Mouse (Mus musculus) cerebellum, postnatal 10 days (tissue): ENCODE measurements around the gene Gata2.

Experiments
- DNase-seq, 2 experiments: peaks; one replicate each; pipeline ENCODE4 v3.0.0; 2021; ENCODE audit warnings: mixed read lengths in 2 of 2

Gata2 gene

DNA sequence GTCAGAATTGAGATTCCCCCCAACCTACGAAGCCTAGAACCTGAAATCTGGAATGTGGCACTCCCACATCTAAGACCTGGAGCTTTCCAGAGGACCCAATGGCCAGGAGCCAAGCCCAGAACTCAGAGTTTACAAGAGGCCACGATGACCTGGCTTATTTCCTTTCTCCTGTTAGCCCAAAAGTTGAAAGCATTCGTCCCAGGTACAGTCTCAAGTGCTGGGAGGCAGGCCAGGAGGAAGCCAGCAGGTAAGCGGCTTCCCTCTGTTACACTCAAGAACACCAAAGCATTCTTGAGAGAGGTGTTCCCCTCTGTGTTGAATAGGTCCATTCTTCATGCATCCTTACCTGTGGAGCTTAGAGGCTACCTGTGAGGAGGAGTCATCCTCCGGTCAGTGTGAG lies 15.8 kb downstream of the Gata2 start:
- no peak for DNase-seq

DNA sequence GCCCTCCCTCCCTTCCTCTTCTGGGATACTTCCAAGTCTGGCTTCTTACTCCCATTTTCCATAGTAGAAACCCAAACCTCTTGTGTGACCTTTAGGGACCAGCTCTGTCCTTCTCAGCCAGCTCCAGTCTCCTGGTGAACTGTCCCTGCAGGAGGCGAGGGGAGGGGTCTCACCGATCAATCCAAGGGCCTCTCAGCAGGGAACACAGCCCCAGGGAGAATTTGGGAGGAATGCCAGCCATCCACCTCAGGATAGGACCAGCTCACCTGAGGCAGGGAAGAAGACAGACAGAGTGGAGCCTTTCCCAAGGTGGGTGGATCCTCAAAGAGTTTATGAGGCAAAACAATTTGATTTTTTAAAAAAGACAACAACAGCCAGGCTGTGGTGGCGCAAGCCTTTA lies 16.5 kb downstream of the Gata2 start:
- DNase-seq = no peak

DNA sequence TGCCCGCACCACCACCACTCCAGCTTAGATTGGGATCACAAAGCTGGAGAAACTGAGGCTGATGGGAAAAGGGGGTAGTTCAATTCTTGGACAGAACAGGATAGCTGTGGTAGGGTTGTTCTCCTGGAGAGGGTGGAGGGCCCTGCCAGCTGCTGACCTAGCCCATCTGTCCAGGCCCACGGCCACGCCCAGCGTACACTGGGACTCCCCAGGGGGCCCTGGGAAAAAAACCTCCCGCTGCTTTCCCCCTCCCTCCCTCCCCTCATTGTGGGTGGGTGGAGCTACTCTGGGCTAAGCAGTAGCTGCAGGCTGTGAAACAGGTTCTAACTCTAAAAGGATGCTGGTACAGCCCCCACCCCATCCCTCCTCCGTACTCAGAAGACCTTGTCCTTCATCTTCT lies 22.1 kb downstream of the Gata2 start:
- no peak for DNase-seq

DNA sequence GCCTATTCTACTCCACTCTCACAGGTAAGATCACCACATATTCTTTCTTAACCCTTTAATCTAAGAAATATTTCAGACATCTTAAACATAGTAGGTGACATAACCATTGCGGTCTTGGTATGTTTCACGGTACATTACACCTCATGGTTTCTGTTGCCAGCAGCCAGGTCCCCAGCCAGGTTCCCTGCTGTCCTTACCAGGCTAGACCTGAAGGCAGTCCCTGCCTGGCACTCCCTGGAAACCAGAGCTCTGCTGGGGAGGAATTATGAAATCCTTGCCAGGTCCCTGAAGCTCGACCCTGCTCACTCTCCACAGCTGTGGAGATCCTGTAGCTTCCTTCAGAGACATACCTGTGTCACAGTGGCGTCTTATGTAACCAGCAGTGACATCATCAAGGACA lies 22.5 kb downstream of the Gata2 start:
- no peak for DNase-seq

DNA sequence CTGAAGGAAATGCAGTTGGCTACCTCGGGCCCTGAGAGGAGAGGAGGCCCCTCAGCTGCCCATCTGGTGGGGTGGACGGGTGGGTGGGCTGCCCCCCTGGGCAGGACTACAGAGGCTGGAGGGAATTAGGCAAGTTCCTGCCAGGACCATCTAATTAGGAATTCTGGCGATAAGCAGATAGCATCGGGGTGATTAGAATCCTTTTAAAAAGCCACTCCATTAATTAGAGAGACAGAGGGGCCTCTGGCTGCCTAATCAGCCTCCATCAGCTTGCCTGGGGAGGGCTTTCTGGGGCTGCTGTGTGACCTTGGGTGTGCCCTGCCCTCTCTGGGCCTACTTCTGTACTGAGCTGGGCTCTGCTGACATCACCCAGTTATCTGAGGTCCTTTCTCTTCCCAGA lies 25.4 kb downstream of the Gata2 start:
- no peak for DNase-seq

DNA sequence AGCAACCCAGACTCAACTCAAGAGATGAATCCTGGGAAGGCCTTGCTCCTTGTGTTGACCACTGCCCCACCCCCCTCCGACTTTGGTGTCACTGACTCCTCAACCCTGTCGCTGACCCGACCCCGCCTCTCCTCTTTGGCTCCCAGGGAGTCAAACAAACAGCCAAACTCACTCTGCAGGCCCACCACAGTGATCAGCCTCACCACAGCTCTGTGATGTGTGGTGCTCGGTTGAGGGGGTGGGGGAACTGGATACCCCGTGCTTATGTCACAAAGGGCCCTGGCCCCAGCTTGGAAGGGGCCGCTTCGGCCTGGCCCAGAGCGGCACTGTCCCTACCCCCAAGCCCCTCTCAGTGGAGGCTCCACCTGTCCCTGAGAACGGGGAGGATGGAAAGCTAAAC lies 28.3 kb downstream of the Gata2 start, which contains the start of gene Dnajb8:
Dnajb8 (plus strand) TSS at position 301 of the 400 bp plus-strand sequence.
- DNase-seq = no peak

DNA sequence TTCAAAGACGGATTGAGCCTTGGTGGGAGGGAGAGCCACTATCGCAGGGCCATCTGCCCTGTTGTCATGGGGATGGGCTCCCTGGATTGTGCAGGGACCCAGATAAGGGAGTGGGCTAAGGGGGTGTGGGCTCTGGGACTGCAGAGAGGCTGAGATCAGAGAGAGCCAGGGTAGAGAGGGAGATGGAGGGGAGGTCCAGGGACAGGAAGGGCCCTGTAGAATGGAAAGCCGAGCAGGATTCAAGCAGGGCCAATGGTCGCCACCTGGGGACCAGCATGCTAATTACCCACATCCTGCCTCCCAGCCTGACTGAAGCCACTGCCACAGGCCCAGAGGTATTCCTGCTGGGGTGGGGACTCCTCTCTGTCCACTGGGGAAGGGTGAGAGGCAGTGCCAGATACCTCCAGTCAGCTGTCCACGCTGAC lies 32.9 kb downstream of the Gata2 start:
- DNase-seq = peak; percentile 22 to 28

DNA sequence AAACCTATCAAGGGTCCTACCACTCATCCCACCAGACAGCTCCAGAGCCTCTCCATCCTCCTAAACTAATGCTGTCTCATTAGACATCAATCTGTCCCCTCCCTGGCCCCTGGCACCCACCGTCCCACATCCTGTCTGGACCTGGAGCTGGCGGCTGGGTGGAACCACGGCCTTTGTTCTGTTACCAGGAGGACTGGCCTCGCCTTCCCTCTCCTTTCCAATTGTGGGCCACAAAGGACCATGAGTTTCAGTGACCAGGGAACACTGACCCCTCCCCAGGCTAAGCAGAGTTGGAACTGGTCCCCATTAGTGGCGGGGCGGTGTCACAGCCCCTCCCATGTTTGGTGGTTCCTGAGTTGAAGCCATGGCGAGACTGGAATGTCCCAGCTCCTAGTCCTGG lies 33.8 kb downstream of the Gata2 start:
- no peak for DNase-seq

DNA sequence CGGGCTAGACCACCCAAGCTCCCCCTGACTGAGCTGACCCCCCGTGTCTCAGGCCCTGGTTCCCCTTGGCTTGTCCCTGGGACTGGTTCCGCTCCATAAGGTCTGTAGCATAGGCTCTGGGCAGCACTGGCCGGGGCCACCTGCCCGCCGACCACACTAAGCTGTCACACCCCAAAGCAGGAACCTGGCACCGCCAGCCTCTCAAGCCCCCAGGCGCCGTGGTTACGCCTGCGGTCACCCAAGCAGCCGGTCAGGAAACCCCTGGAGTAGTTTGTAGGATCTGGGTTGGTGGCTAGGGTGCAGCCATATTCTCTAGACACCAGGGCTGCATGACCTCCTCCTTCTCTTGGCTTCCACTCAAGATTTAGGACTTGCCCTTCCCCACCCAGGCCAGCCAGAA lies 35.5 kb downstream of the Gata2 start:
- DNase-seq = no peak

DNA sequence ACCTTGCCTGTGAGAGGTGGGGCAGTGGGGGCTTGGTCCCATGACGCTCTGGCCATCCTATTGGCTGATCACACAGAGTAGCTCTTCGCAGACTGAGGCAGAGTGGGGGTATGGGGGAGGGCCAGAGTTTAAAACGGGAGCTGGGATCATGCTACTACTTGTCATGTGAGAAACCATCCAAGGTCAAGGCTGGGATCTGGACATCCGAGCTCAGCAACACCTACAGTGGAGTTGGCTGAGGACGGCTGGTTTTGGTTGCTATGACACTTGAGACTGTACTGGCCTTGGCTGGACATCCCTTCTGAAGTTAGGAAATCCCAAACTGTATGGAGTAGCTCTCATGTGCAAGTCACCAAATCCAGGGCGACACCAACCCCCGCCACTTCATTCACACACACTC lies 38.1 kb downstream of the Gata2 start:
- DNase-seq = no peak

DNA sequence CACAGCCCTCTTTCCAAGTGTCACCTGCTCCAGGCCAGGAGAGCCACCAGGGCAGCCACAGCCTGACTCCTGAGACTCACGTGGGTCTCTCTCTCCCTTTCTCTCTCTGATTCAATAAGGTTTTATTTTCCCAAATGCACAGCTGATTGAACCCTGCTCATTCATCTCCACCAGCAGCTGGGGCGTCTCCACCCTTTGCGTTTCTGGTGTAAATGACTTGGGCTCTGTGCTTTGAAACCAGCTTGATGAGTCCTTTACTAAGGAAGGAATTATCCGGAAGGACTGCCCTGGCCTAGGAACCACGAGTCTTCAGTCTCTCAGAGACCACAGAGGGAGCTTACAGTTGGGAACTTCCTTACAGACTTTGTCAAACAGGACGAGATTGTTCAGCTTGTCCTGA lies 38.5 kb downstream of the Gata2 start:
- DNase-seq = no peak

DNA sequence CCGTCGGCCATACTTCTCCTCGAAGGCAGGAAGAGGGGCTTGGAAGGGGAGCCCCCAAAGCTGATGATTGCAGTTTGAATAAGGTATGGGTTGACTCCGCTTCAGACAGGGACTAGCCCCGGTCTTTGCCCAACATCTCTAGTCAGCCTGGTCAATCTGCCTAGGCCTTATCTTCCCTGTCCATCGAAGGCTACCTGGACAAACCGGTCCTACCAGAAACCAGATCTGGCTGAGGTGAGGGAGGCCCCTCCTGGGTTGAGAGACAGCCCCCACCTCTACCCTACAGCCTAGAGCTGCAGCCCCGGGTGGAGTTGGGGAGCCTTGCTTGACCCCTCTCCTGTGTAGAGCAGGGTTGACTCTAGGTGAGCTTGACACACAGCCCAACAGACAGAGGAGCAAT lies 40.3 kb downstream of the Gata2 start:
- no peak for DNase-seq

DNA sequence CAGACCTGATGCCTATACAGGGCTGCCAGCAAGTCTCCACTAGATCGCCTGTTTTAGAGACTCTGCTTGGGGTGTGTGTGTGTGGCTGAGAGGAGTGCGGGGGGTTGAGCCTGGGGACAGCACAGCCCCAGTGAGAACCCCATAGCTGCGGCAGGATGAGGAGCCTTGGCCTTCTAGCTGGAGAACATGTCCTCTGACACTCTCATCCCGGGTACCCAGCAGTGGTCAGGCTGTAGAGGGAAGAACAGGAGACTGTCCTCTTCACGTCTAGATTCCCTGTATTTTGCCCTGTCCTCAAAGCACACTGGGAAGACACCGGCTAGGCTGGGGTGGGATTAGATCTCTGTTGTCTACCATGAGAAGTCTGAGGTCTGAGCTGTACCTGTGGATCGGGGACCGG lies 41.8 kb downstream of the Gata2 start:
- no peak for DNase-seq

DNA sequence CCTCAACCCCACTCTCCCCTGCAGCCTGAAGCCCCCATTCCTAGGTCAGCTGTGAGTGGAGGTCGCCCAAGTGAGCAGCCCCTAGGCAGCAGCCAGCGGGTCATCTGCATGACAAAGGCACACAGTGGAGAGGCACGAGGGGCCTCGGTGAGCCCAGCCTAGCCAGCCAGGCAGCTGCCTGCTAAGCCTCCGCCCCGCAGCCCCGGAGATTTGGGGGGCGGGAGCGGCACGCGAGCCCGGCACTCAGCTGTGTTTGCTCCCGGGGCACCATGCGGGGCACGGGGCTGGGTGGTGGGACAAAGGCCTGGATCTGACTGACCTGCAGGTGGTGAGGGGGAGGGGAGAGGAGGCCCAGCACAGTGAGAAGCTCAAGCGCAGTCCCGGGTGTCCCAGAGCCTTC lies 42.3 kb downstream of the Gata2 start:
- DNase-seq = no peak

DNA sequence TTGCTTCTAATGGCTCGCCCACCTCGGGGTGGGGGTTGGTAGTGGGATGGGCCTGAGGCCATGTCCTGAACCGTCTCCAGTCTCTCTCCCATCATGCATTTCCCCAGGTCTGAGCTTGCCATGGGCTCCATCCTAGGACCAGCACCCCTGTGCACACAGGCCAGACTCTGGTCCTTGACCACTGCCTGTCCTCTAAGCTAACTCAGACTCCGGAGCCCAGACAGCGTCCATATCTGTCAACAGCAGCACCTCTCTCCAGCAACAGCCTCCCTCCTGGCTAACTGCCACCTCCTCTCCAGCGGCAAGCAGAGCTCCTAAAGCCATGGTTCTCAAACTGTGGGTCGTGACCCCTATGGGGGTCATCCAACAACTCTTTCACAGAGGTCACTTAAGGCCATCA lies 42.8 kb downstream of the Gata2 start:
- peak in 1 of 2 experiments; percentile 35 for DNase-seq

DNA sequence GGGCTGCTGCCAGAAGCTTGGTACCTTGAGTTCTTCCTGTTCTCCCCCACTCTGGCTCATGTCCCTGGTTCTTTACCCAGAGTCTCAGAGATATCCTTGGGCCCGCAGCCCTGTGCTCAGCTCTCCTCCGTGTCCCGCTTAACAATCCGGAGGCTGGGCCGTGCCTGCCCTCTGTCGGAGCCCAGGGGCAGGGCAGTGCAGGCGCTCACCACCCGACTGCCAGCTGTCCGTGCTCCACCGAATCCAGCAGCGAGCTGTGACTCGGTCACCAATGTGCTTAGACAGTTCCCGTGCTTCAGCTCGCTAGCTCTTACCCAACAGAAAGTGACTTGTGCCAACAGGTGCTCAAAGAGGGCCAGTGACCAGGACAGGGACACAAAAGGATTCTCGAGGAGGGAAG lies 48.9 kb downstream of the Gata2 start:
- DNase-seq = peak; percentile 71 to 76

DNA sequence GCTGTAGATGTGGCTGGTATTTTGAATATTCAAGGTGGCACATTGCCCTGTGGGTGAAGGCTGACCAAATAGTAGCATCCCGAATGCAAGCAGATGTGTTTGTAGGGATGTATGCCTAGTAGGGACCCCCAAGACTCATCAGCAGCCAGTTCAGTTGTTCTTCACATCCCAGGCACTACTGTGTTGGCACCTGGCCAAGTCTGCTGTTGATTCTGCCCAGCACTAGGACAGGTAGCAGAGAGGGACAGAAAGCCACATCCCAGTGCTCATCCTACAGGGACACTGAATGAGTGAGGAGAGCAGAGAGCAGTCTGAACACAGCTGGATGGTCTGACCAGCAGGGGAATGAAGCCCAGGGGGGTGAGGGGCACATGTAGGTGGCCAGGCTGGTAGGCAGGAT lies 55.5 kb downstream of the Gata2 start:
- DNase-seq = peak; percentile 28 to 31

DNA sequence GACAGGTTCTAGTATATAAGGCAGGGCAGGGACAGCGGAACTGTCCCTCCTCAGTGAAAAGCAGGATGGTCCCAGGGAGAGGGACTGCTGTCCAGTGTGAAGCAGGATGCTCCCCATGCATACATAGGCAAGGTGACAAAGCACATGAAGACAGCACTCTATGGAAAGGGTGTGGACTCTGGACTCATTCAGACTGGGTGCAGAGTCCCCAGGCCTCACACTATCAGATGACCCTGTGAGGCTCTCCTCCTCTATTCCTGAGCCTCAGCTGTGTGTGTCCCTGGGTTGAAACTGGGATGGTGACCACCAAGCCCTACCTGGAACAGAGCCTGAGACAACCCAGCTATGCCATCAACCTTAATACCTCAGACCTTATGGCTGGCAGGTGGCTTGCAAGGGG lies 57.7 kb downstream of the Gata2 start:
- DNase-seq = no peak

DNA sequence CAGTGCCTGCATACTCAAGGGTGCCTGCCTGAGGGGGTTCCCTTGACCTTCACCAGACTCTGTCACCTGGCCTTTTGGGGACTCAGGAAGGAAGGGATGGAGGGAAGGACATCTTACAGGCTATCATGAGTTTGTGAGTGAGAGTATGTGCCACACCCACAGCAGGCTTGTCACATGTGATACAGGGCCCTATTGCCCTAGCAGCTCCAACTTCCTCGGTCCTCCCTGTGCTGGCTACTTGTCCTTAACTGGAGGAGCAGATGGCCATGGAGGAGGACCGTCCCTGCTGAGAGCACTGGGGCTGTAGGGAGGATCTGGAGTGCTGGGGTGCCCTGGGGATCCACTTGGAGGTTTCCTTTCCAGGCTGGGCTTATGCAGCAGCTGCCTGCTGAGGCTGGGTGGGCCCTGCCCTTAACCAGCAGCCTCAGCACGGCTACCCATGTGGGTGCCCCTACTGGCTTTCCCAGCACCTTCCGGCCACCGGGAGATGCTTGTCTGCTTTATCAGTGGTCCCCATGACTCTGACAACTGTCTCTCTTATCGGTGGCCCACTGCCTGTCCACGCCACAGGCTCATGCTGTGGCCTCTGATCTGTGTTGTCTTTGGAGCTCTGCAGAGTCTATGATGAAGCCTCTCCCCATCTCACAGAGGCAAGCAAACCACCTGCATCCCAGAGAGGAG lies 58.2 kb downstream of the Gata2 start:
- DNase-seq = no peak

DNA sequence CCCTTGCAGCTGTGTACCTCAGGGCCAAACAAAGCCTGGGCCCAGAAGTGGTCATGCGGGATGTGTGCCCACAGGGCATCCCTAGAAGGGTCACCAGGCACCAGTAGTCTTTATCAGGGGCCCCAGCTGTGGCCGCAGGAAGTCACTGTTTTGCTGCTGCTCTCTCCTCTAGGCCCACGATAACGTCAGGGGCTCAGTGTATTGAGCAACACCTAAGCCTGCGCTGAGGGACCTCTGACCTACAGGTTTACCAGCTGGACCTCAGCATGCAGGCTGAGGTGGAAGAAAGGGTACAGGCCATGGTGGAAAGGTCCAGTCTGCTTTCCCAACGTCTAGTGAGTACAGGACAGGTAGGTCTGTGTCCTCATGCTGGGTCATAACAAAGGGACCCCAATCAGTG lies 60.4 kb downstream of the Gata2 start:
- DNase-seq = no peak

DNA sequence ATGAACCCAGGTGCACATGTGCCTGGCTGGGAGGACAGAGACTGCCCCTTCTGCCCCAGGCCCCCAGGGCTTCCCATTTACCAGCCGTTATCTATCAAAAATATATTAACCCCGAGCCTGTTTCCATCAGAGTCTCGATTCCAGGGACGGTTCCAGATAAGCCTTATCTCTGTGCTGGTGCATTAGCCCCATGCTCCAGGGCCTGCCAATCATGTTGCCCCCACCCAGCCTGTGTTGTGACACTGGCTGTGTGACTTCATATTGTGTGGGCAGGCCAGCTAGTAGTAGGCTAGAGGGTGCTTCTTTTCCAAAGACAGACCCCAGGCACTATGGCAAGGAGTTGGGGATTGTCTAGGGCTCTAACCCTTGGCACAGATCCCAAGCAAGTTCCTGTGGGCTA lies 61.7 kb downstream of the Gata2 start:
- DNase-seq = no peak
